Mouse (Mus musculus) natural killer cell, adult 2 months (primary cell): ENCODE results near the gene Nsun6.

Experiments used
- DNase-seq, 2 experiments: peaks; one replicate each; pipeline ENCODE4 v3.0.0; 2022; ENCODE audit warnings: low spot score in 2 of 2

Gene Nsun6

GRCm38 (mm10) chr2:14992531-14992930 is 62.3 kb downstream of the Nsun6 start:
- DNase-seq = no peak

GRCm38 (mm10) chr2:14989350-14989749 is 65.5 kb downstream of the Nsun6 start:
- DNase-seq = no peak

GRCm38 (mm10) chr2:14988451-14988850 is 66.4 kb downstream of the Nsun6 start:
- DNase-seq = no peak

GRCm38 (mm10) chr2:14984029-14984428 is 70.8 kb downstream of the Nsun6 start:
- DNase-seq = no peak

- DNase-seq = no peak
These were observed 93.4 kb downstream of the Nsun6 start for GRCm38 (mm10) chr2:14961493-14961892.

GRCm38 (mm10) chr2:14960963-14961488 is 93.8 kb downstream of the Nsun6 start:
- no peak for DNase-seq

- DNase-seq = no peak
These were observed 101.8 kb downstream of the Nsun6 start for GRCm38 (mm10) chr2:14953090-14953489.
